Mouse (Mus musculus) layer of hippocampus, postnatal 10 days (tissue): ENCODE measurements around the gene Tspan33. TPM values are rescaled to one million over a fixed set of nuclear protein-coding genes. Genes with fewer than 3 reads are reported as not detected.
"Not testable (repeated sequence)": the region's sequence is repeated elsewhere in the genome, so short reads cannot be mapped to it uniquely, and the experiment has no call there.

Experiments
- DNase-seq, 2 experiments: peaks; one replicate each; pipeline ENCODE4 v3.0.0; 2021; ENCODE audit warnings: low spot score in 2 of 2
- long read RNA-seq: library from polyadenylated mRNA; stranded (forward); transcript quantifications from one replicate; pipeline ENCODE4 v2.0.0, GENCODE M21; 2023
- total RNA-seq, 2 experiments: library from RNA; stranded (reverse); gene quantifications; 2 replicates each; pipeline ENCODE4 v1.2.3; 2021

Gene Tspan33
- 10 to 100 TPM; 22.0 to 23.0 TPM for total RNA-seq
- long read RNA-seq, transcript Tspan33-202 (8 exons, 1,977 nt), result minor isoform, 13 of 73 reads
- long read RNA-seq, transcript Tspan33-201 (8 exons, 1,994 nt), result major isoform, 21 of 73 reads
- long read RNA-seq, partial matches to known transcripts, result 3 of 73 reads
- long read RNA-seq, other reads (novel, unspliced or antisense), result 36 of 73 reads

GRCm38 (mm10) chr6:29693953-29694352 lies at the start of gene Tspan33:
Tspan33 (plus strand) TSS chr6:29694222.
- DNase-seq, result peak; percentile 84 to 92

- DNase-seq, result peak; percentile 94 to 96
Measured at GRCm38 (mm10) chr6:29649494-29650169, 44.4 kb upstream of the Tspan33 start.

- DNase-seq, result no peak
Measured at GRCm38 (mm10) chr6:29650170-29650549, 43.9 kb upstream of the Tspan33 start.

GRCm38 (mm10) chr6:29653271-29653670 lies 40.8 kb upstream of the Tspan33 start:
- DNase-seq, result no peak

- no peak for DNase-seq
Measured at GRCm38 (mm10) chr6:29658626-29659475, 35.2 kb upstream of the Tspan33 start.

- no peak for DNase-seq
Measured at GRCm38 (mm10) chr6:29659964-29660363, 34.1 kb upstream of the Tspan33 start.

GRCm38 (mm10) chr6:29660662-29661307 lies 33.2 kb upstream of the Tspan33 start:
- no peak for DNase-seq

- DNase-seq, result no peak
Measured at GRCm38 (mm10) chr6:29667266-29667665, 26.8 kb upstream of the Tspan33 start.

- no peak for DNase-seq
Measured at GRCm38 (mm10) chr6:29671741-29672140, 22.3 kb upstream of the Tspan33 start.

- DNase-seq, result peak in 1 of 2 experiments; percentile 13
Measured at GRCm38 (mm10) chr6:29672563-29673411, 21.2 kb upstream of the Tspan33 start.

GRCm38 (mm10) chr6:29673739-29674138 lies 20.3 kb upstream of the Tspan33 start:
- no peak for DNase-seq

GRCm38 (mm10) chr6:29679947-29680550 lies 14.0 kb upstream of the Tspan33 start:
- DNase-seq, result not testable (repeated sequence)

- DNase-seq, result no peak
Measured at GRCm38 (mm10) chr6:29681853-29682252, 12.2 kb upstream of the Tspan33 start.

- DNase-seq, result no peak
Measured at GRCm38 (mm10) chr6:29684686-29685085, 9.3 kb upstream of the Tspan33 start.

GRCm38 (mm10) chr6:29685952-29686351 lies 8.1 kb upstream of the Tspan33 start:
- DNase-seq, result no peak

GRCm38 (mm10) chr6:29689458-29689857 lies 4.6 kb upstream of the Tspan33 start:
- no peak for DNase-seq

GRCm38 (mm10) chr6:29694375-29695289 lies 610 bp downstream of the Tspan33 start:
- DNase-seq, result peak in 1 of 2 experiments; percentile 38

GRCm38 (mm10) chr6:29695290-29695674 lies 1.3 kb downstream of the Tspan33 start:
- peak in 1 of 2 experiments; percentile 23 for DNase-seq

GRCm38 (mm10) chr6:29695975-29696374 lies 2.0 kb downstream of the Tspan33 start:
- peak; percentile 25 to 33 for DNase-seq
